Mouse (Mus musculus): Measurements from ENCODE around the gene Ndufc2. TPM values are rescaled to one million over a fixed set of nuclear protein-coding genes. Genes with fewer than 3 reads are reported as not detected.

Gene Ndufc2
- polyA plus RNA-seq, 1 experiment from 2014 or later, result 359 TPM

GRCm38 (mm10) chr7:97416906-97417777, 17.3 kb downstream of the Ndufc2 start, which contains the start of gene Thrsp:
TSS of gene Thrsp (minus strand) at chr7:97417730.
- 68% methylated on average over 25 of the region's 25 CpGs for WGBS
- Histone ChIP-seq H3K4me2 (no peak within 1 kb of the TSS), H3K27ac (no peak within 1 kb of the TSS), H3K27me3 (no peaks in the 10 kb centered on the region), H3K4me3 (replicated peaks) (no peak within 1 kb of the TSS), H3K9ac (no peak within 1 kb of the TSS), H3K4me1 (no peaks in the 10 kb centered on the region; the same call in 1 of the 2 replicates), H3K36me3 (0 out of 2 replicates have a peak, but pooled peaks cover 6% of the 10 kb centered on the region), H3K9me3 (replicated peaks) (no peaks in the 10 kb centered on the region)
- ATAC-seq (replicated peaks; ENCODE audit: low FRiP score), result no peak

- H3K9ac ChIP-seq, result no peak overlapping the region
- no peaks in the 10 kb centered on the region for H3K9me3 ChIP-seq (replicated peaks)
- ATAC-seq (replicated peaks; ENCODE audit: low FRiP score), result no peak
- H3K27me3 ChIP-seq, result no peaks in the 10 kb centered on the region
- H3K36me3 ChIP-seq, result no peaks in the 10 kb centered on the region
- WGBS, result 74% methylated on average over 5 of the region's 5 CpGs
- no peak overlapping the region for H3K27ac ChIP-seq
- no peak overlapping the region for H3K4me3 ChIP-seq (replicated peaks)
- no peak overlapping the region for H3K4me2 ChIP-seq
- H3K4me1 ChIP-seq, result no peaks in the 10 kb centered on the region; the same call in 1 of the 2 replicates
Measured at GRCm38 (mm10) chr7:97418717-97419116, 18.9 kb downstream of the Ndufc2 start.

GRCm38 (mm10) chr7:97419163-97419562, 19.4 kb downstream of the Ndufc2 start:
- Histone ChIP-seq H3K36me3 (no peaks in the 10 kb centered on the region), H3K9me3 (replicated peaks) (no peaks in the 10 kb centered on the region), H3K4me2 (no peak overlapping the region), H3K4me1 (no peaks in the 10 kb centered on the region; the same call in 1 of the 2 replicates), H3K9ac (no peak overlapping the region), H3K27ac (no peak overlapping the region), H3K4me3 (replicated peaks) (no peak overlapping the region), H3K27me3 (no peaks in the 10 kb centered on the region)
- WGBS, result 82% methylated on average over 5 of the region's 5 CpGs
- ATAC-seq (replicated peaks; ENCODE audit: low FRiP score), result no peak

GRCm38 (mm10) chr7:97420406-97420805, 20.6 kb downstream of the Ndufc2 start:
- Histone ChIP-seq H3K4me3 (replicated peaks) (no peak overlapping the region), H3K9ac (no peak overlapping the region), H3K27me3 (no peaks in the 10 kb centered on the region), H3K36me3 (no peaks in the 10 kb centered on the region), H3K27ac (no peak overlapping the region), H3K9me3 (replicated peaks) (no peaks in the 10 kb centered on the region), H3K4me1 (peaks cover 2% of the 10 kb centered on the region; the same call in 1 of the 2 replicates), H3K4me2 (no peak overlapping the region)
- ATAC-seq (replicated peaks; ENCODE audit: low FRiP score), result no peak
- WGBS, result 43% methylated on average over 1 of the region's 1 CpGs

- H3K9ac ChIP-seq, result no peak overlapping the region
- H3K9me3 ChIP-seq (replicated peaks), result no peaks in the 10 kb centered on the region
- 75% methylated on average over 8 of the region's 8 CpGs for WGBS
- H3K36me3 ChIP-seq, result no peaks in the 10 kb centered on the region
- no peak overlapping the region for H3K27ac ChIP-seq
- no peaks in the 10 kb centered on the region for H3K27me3 ChIP-seq
- H3K4me1 ChIP-seq, result peaks cover 2% of the 10 kb centered on the region; the same call in 1 of the 2 replicates
- no peak overlapping the region for H3K4me2 ChIP-seq
- no peak for ATAC-seq (replicated peaks; ENCODE audit: low FRiP score)
- H3K4me3 ChIP-seq (replicated peaks), result no peak overlapping the region
Measured at GRCm38 (mm10) chr7:97420958-97421651, 21.3 kb downstream of the Ndufc2 start.

- no peaks in the 10 kb centered on the region for H3K27me3 ChIP-seq
- no peak overlapping the region for H3K4me2 ChIP-seq
- 61% methylated on average over 5 of the region's 5 CpGs for WGBS
- H3K27ac ChIP-seq, result no peak overlapping the region
- no peak overlapping the region for H3K9ac ChIP-seq
- H3K4me3 ChIP-seq (replicated peaks), result no peak overlapping the region
- no peak for ATAC-seq (replicated peaks; ENCODE audit: low FRiP score)
- no peaks in the 10 kb centered on the region for H3K36me3 ChIP-seq
- H3K9me3 ChIP-seq (replicated peaks), result no peaks in the 10 kb centered on the region
- 0 out of 2 replicates have a peak, but pooled peaks cover 2% of the 10 kb centered on the region for H3K4me1 ChIP-seq
Measured at GRCm38 (mm10) chr7:97423754-97424153, 24.0 kb downstream of the Ndufc2 start.

- Histone ChIP-seq H3K4me3 (replicated peaks) (no peak overlapping the region), H3K4me1 (peaks cover 4% of the 10 kb centered on the region; the same call in 1 of the 2 replicates), H3K9ac (no peak overlapping the region), H3K4me2 (no peak overlapping the region), H3K9me3 (replicated peaks) (no peaks in the 10 kb centered on the region), H3K36me3 (no peaks in the 10 kb centered on the region), H3K27me3 (no peaks in the 10 kb centered on the region), H3K27ac (no peak overlapping the region)
- ATAC-seq (replicated peaks; ENCODE audit: low FRiP score), result peak; percentile 76
- WGBS, result 9% methylated on average over 12 of the region's 12 CpGs
Measured at GRCm38 (mm10) chr7:97424621-97425245, 24.9 kb downstream of the Ndufc2 start.

- no peak for ATAC-seq (replicated peaks; ENCODE audit: low FRiP score)
- H3K4me2 ChIP-seq, result no peak overlapping the region
- H3K4me1 ChIP-seq, result peaks cover 11% of the 10 kb centered on the region; the same call in 1 of the 2 replicates
- H3K27me3 ChIP-seq, result no peaks in the 10 kb centered on the region
- no peak overlapping the region for H3K27ac ChIP-seq
- H3K36me3 ChIP-seq, result no peaks in the 10 kb centered on the region
- no peaks in the 10 kb centered on the region for H3K9me3 ChIP-seq (replicated peaks)
- H3K9ac ChIP-seq, result no peak overlapping the region
- H3K4me3 ChIP-seq (replicated peaks), result no peak overlapping the region
- 74% methylated on average over 6 of the region's 6 CpGs for WGBS
Measured at GRCm38 (mm10) chr7:97426566-97426965, 26.8 kb downstream of the Ndufc2 start.

GRCm38 (mm10) chr7:97427296-97427695, 27.5 kb downstream of the Ndufc2 start:
- Histone ChIP-seq H3K36me3 (no peaks in the 10 kb centered on the region), H3K27me3 (no peaks in the 10 kb centered on the region), H3K4me2 (no peak overlapping the region), H3K9ac (no peak overlapping the region), H3K4me1 (peaks cover 11% of the 10 kb centered on the region; the same call in 1 of the 2 replicates), H3K9me3 (replicated peaks) (no peaks in the 10 kb centered on the region), H3K4me3 (replicated peaks) (no peak overlapping the region), H3K27ac (no peak overlapping the region)
- 83% methylated on average over 6 of the region's 6 CpGs for WGBS
- ATAC-seq (replicated peaks; ENCODE audit: low FRiP score), result no peak

- H3K4me1 ChIP-seq, result peaks cover 11% of the 10 kb centered on the region; the same call in 1 of the 2 replicates
- H3K4me2 ChIP-seq, result no peak overlapping the region
- no peak overlapping the region for H3K4me3 ChIP-seq (replicated peaks)
- H3K27ac ChIP-seq, result no peak overlapping the region
- no peaks in the 10 kb centered on the region for H3K36me3 ChIP-seq
- WGBS, result 73% methylated on average over 5 of the region's 5 CpGs
- H3K9me3 ChIP-seq (replicated peaks), result no peaks in the 10 kb centered on the region
- no peaks in the 10 kb centered on the region for H3K27me3 ChIP-seq
- H3K9ac ChIP-seq, result no peak overlapping the region
- ATAC-seq (replicated peaks; ENCODE audit: low FRiP score), result no peak
Measured at GRCm38 (mm10) chr7:97427778-97428420, 28.1 kb downstream of the Ndufc2 start.

GRCm38 (mm10) chr7:97429705-97430104, 29.9 kb downstream of the Ndufc2 start:
- H3K4me2 ChIP-seq, result 0 out of 2 replicates have a peak overlapping the region, but pooled peaks have one; percentile 8
- no peak overlapping the region for H3K9ac ChIP-seq
- ATAC-seq (replicated peaks; ENCODE audit: low FRiP score), result peak; percentile 60
- H3K36me3 ChIP-seq, result no peaks in the 10 kb centered on the region
- 8% methylated on average over 5 of the region's 5 CpGs for WGBS
- no peaks in the 10 kb centered on the region for H3K27me3 ChIP-seq
- H3K9me3 ChIP-seq (replicated peaks), result no peaks in the 10 kb centered on the region
- H3K4me1 ChIP-seq, result peaks cover 11% of the 10 kb centered on the region; the same call in 1 of the 2 replicates
- no peak overlapping the region for H3K4me3 ChIP-seq (replicated peaks)
- H3K27ac ChIP-seq, result peak overlapping the region; percentile 28; the same call in 1 of the 2 replicates

Data from kidney, embryonic 15.5 days (tissue).